Mouse (Mus musculus) cerebellum, postnatal 14 days (tissue): Measurements from ENCODE around the gene Filip1l.
"Not testable (repeated sequence)": the region's sequence is repeated elsewhere in the genome, so short reads cannot be mapped to it uniquely, and the experiment has no call there.

Experiments
- DNase-seq, 2 experiments: peaks; one replicate each; pipeline ENCODE4 v3.0.0; 2021; ENCODE audit warnings: mixed read lengths in 2 of 2

The Filip1l gene

GRCm38 (mm10) chr16:57353932-57354331 lies 1.0 kb downstream of the Filip1l start:
- DNase-seq: no peak

- no peak for DNase-seq
Measured at GRCm38 (mm10) chr16:57356454-57356853, 3.6 kb downstream of the Filip1l start.

GRCm38 (mm10) chr16:57357011-57357410 lies 4.1 kb downstream of the Filip1l start:
- no peak for DNase-seq

GRCm38 (mm10) chr16:57359251-57359650 lies 6.4 kb downstream of the Filip1l start:
- DNase-seq: no peak

- DNase-seq: no peak
Measured at GRCm38 (mm10) chr16:57360785-57361184, 7.9 kb downstream of the Filip1l start.

GRCm38 (mm10) chr16:57362679-57363401 lies 9.9 kb downstream of the Filip1l start:
- peak; percentile 70 to 79 for DNase-seq

GRCm38 (mm10) chr16:57364498-57364897 lies 11.6 kb downstream of the Filip1l start:
- no peak for DNase-seq

GRCm38 (mm10) chr16:57366141-57366540 lies 13.2 kb downstream of the Filip1l start:
- DNase-seq: no peak

GRCm38 (mm10) chr16:57366941-57367694 lies 14.2 kb downstream of the Filip1l start:
- no peak for DNase-seq

- DNase-seq: no peak
Measured at GRCm38 (mm10) chr16:57369846-57370496, 17.1 kb downstream of the Filip1l start.

GRCm38 (mm10) chr16:57372156-57372555 lies 19.3 kb downstream of the Filip1l start:
- DNase-seq: no peak

GRCm38 (mm10) chr16:57375248-57375837 lies 22.4 kb downstream of the Filip1l start:
- DNase-seq: no peak

GRCm38 (mm10) chr16:57378631-57379330 lies 25.9 kb downstream of the Filip1l start:
- no peak for DNase-seq

- DNase-seq: no peak
Measured at GRCm38 (mm10) chr16:57383266-57383971, 30.5 kb downstream of the Filip1l start.

- no peak for DNase-seq
Measured at GRCm38 (mm10) chr16:57384274-57384673, 31.4 kb downstream of the Filip1l start.

- DNase-seq: no peak
Measured at GRCm38 (mm10) chr16:57389566-57390251, 36.8 kb downstream of the Filip1l start.

GRCm38 (mm10) chr16:57391171-57391570 lies 38.3 kb downstream of the Filip1l start:
- not testable (repeated sequence) for DNase-seq

GRCm38 (mm10) chr16:57392461-57392860 lies 39.6 kb downstream of the Filip1l start:
- no peak for DNase-seq

GRCm38 (mm10) chr16:57393161-57393560 lies 40.3 kb downstream of the Filip1l start:
- DNase-seq: no peak

GRCm38 (mm10) chr16:57396249-57396648 lies 43.4 kb downstream of the Filip1l start:
- no peak for DNase-seq

- DNase-seq: no peak
Measured at GRCm38 (mm10) chr16:57397845-57398244, 45.0 kb downstream of the Filip1l start.
